Mouse (Mus musculus): ENCODE data around the gene Ipo5. TPM values are rescaled to one million over a fixed set of nuclear protein-coding genes. Genes with fewer than 3 reads are reported as not detected.

Gene Ipo5
- polyA plus RNA-seq, 1 experiment from 2014 or later = 57.3 TPM

GRCm38 (mm10) chr14:120924044-120924443, 13.0 kb downstream of the Ipo5 start:
- ATAC-seq (ENCODE audit: low read depth) = no peak
- Histone ChIP-seq H3K4me3 (replicated peaks) (no peak overlapping the region), H3K27me3 (no peaks in the 10 kb centered on the region), H3K4me1 (replicated peaks) (no peaks in the 10 kb centered on the region), H3K36me3 (peaks cover 97% of the 10 kb centered on the region), H3K27ac (no peak overlapping the region), H3K9ac (no peak overlapping the region), H3K4me2 (no peak overlapping the region), H3K9me3 (replicated peaks) (no peaks in the 10 kb centered on the region)
- no peak for DNase-seq
- WGBS (ENCODE audit: insufficient replicate concordance) = 88% methylated on average over 4 of the region's 4 CpGs

GRCm38 (mm10) chr14:120925731-120926585, 14.9 kb downstream of the Ipo5 start:
- Histone ChIP-seq H3K9ac (no peak overlapping the region), H3K4me3 (replicated peaks) (no peak overlapping the region), H3K9me3 (replicated peaks) (no peaks in the 10 kb centered on the region), H3K4me1 (replicated peaks) (no peaks in the 10 kb centered on the region), H3K4me2 (no peak overlapping the region), H3K36me3 (peaks cover 95% of the 10 kb centered on the region), H3K27me3 (no peaks in the 10 kb centered on the region), H3K27ac (no peak overlapping the region)
- ATAC-seq (ENCODE audit: low read depth) = no peak
- WGBS (ENCODE audit: insufficient replicate concordance) = 85% methylated on average over 14 of the region's 14 CpGs
- DNase-seq = no peak

- 83% methylated on average over 4 of the region's 4 CpGs for WGBS (ENCODE audit: insufficient replicate concordance)
- Histone ChIP-seq H3K4me2 (no peak overlapping the region), H3K4me1 (replicated peaks) (no peaks in the 10 kb centered on the region), H3K9me3 (replicated peaks) (no peaks in the 10 kb centered on the region), H3K4me3 (replicated peaks) (no peak overlapping the region), H3K27ac (no peak overlapping the region), H3K36me3 (peaks cover 92% of the 10 kb centered on the region), H3K9ac (no peak overlapping the region), H3K27me3 (no peaks in the 10 kb centered on the region)
- ATAC-seq (ENCODE audit: low read depth) (no peak), DNase-seq (no peak)
Measured at GRCm38 (mm10) chr14:120931236-120931635, 20.2 kb downstream of the Ipo5 start.

GRCm38 (mm10) chr14:120933624-120934023, 22.6 kb downstream of the Ipo5 start:
- no peak overlapping the region for H3K9ac ChIP-seq
- H3K27ac ChIP-seq = no peak overlapping the region
- no peak for DNase-seq
- 57% methylated on average over 8 of the region's 8 CpGs for WGBS (ENCODE audit: insufficient replicate concordance)
- no peaks in the 10 kb centered on the region for H3K9me3 ChIP-seq (replicated peaks)
- no peak overlapping the region for H3K4me2 ChIP-seq
- H3K4me1 ChIP-seq (replicated peaks) = no peaks in the 10 kb centered on the region
- H3K27me3 ChIP-seq = no peaks in the 10 kb centered on the region
- peak; percentile 85 for ATAC-seq (ENCODE audit: low read depth)
- H3K4me3 ChIP-seq (replicated peaks) = no peak overlapping the region
- H3K36me3 ChIP-seq = peaks cover 94% of the 10 kb centered on the region

GRCm38 (mm10) chr14:120937102-120937501, 26.1 kb downstream of the Ipo5 start:
- Histone ChIP-seq H3K4me1 (replicated peaks) (no peaks in the 10 kb centered on the region), H3K9me3 (replicated peaks) (no peaks in the 10 kb centered on the region), H3K36me3 (peaks cover 96% of the 10 kb centered on the region), H3K9ac (no peak overlapping the region), H3K27ac (no peak overlapping the region), H3K27me3 (no peaks in the 10 kb centered on the region), H3K4me2 (no peak overlapping the region), H3K4me3 (replicated peaks) (no peak overlapping the region)
- 67% methylated on average over 1 of the region's 1 CpGs for WGBS (ENCODE audit: insufficient replicate concordance)
- no peak for DNase-seq
- no peak for ATAC-seq (ENCODE audit: low read depth)

GRCm38 (mm10) chr14:120942803-120943202, 31.8 kb downstream of the Ipo5 start:
- no peak overlapping the region for H3K27ac ChIP-seq
- DNase-seq (no peak), ATAC-seq (ENCODE audit: low read depth) (no peak)
- H3K9ac ChIP-seq = no peak overlapping the region
- no peaks in the 10 kb centered on the region for H3K4me1 ChIP-seq (replicated peaks)
- no peaks in the 10 kb centered on the region for H3K9me3 ChIP-seq (replicated peaks)
- H3K4me2 ChIP-seq = no peak overlapping the region
- no peaks in the 10 kb centered on the region for H3K27me3 ChIP-seq
- WGBS (ENCODE audit: insufficient replicate concordance) = 78% methylated on average over 9 of the region's 9 CpGs
- H3K4me3 ChIP-seq (replicated peaks) = no peak overlapping the region
- H3K36me3 ChIP-seq = peaks cover 95% of the 10 kb centered on the region

- Histone ChIP-seq H3K9me3 (replicated peaks) (no peaks in the 10 kb centered on the region), H3K4me2 (no peak overlapping the region), H3K4me3 (replicated peaks) (no peak overlapping the region), H3K36me3 (peaks cover 92% of the 10 kb centered on the region), H3K27me3 (no peaks in the 10 kb centered on the region), H3K4me1 (replicated peaks) (no peaks in the 10 kb centered on the region), H3K27ac (no peak overlapping the region), H3K9ac (no peak overlapping the region)
- 84% methylated on average over 7 of the region's 7 CpGs for whole genome bisulfite sequencing (ENCODE audit: insufficient replicate concordance)
- DNase-seq (no peak), ATAC-seq (ENCODE audit: low read depth) (no peak)
Measured at GRCm38 (mm10) chr14:120945146-120945545, 34.1 kb downstream of the Ipo5 start.

GRCm38 (mm10) chr14:120947104-120947503, 36.1 kb downstream of the Ipo5 start:
- whole genome bisulfite sequencing (ENCODE audit: insufficient replicate concordance) = 82% methylated on average over 8 of the region's 8 CpGs

GRCm38 (mm10) chr14:120949002-120949401, 38.0 kb downstream of the Ipo5 start:
- Histone ChIP-seq H3K4me2 (no peak overlapping the region), H3K9ac (no peak overlapping the region), H3K4me3 (replicated peaks) (no peak overlapping the region), H3K4me1 (replicated peaks) (no peaks in the 10 kb centered on the region), H3K27me3 (no peaks in the 10 kb centered on the region), H3K36me3 (peaks cover 55% of the 10 kb centered on the region), H3K9me3 (replicated peaks) (no peaks in the 10 kb centered on the region), H3K27ac (no peak overlapping the region)
- ATAC-seq (ENCODE audit: low read depth) (no peak), DNase-seq (no peak)
- WGBS (ENCODE audit: insufficient replicate concordance) = 76% methylated on average over 5 of the region's 5 CpGs

More at GRCm38 (mm10) chr14:120947104-120947503, 36.1 kb downstream of the Ipo5 start:
- Histone ChIP-seq H3K4me1 (replicated peaks) (no peaks in the 10 kb centered on the region), H3K27me3 (no peaks in the 10 kb centered on the region), H3K9ac (no peak overlapping the region), H3K27ac (no peak overlapping the region), H3K4me2 (no peak overlapping the region), H3K36me3 (peaks cover 74% of the 10 kb centered on the region), H3K4me3 (replicated peaks) (no peak overlapping the region), H3K9me3 (replicated peaks) (no peaks in the 10 kb centered on the region)
- DNase-seq = no peak
- no peak for ATAC-seq (ENCODE audit: low read depth)

- 83% methylated on average over 2 of the region's 2 CpGs for WGBS (ENCODE audit: insufficient replicate concordance)
- Histone ChIP-seq H3K9me3 (replicated peaks) (no peaks in the 10 kb centered on the region), H3K36me3 (peaks cover 44% of the 10 kb centered on the region), H3K4me2 (no peak overlapping the region), H3K4me3 (replicated peaks) (no peak overlapping the region), H3K27me3 (no peaks in the 10 kb centered on the region), H3K27ac (no peak overlapping the region), H3K9ac (no peak overlapping the region), H3K4me1 (replicated peaks) (no peaks in the 10 kb centered on the region)
- peak; percentile 5; the same call in 1 of the 2 replicates for ATAC-seq (ENCODE audit: low read depth)
- no peak for DNase-seq
Measured at GRCm38 (mm10) chr14:120950068-120950467, 39.0 kb downstream of the Ipo5 start.

GRCm38 (mm10) chr14:120952434-120952833, 41.4 kb downstream of the Ipo5 start:
- ATAC-seq (ENCODE audit: low read depth) (no peak), DNase-seq (no peak)
- Histone ChIP-seq H3K4me2 (no peak overlapping the region), H3K9ac (no peak overlapping the region), H3K36me3 (peaks cover 21% of the 10 kb centered on the region), H3K4me1 (replicated peaks) (no peaks in the 10 kb centered on the region), H3K27me3 (no peaks in the 10 kb centered on the region), H3K4me3 (replicated peaks) (no peak overlapping the region), H3K9me3 (replicated peaks) (no peaks in the 10 kb centered on the region), H3K27ac (no peak overlapping the region)
- WGBS (ENCODE audit: insufficient replicate concordance) = 39% methylated on average over 2 of the region's 2 CpGs

- no peak for DNase-seq
- Histone ChIP-seq H3K4me3 (replicated peaks) (no peak overlapping the region), H3K27me3 (no peaks in the 10 kb centered on the region), H3K27ac (no peak overlapping the region), H3K9me3 (replicated peaks) (no peaks in the 10 kb centered on the region), H3K4me2 (no peak overlapping the region), H3K4me1 (replicated peaks) (no peaks in the 10 kb centered on the region), H3K36me3 (no peaks in the 10 kb centered on the region), H3K9ac (no peak overlapping the region)
- no peak for ATAC-seq (ENCODE audit: low read depth)
- WGBS (ENCODE audit: insufficient replicate concordance) = 57% methylated on average over 8 of the region's 8 CpGs
Measured at GRCm38 (mm10) chr14:120960551-120960950, 49.5 kb downstream of the Ipo5 start.

Measured in liver, embryonic 13.5 days (tissue).